Mouse (Mus musculus): ENCODE measurements around the gene Tubd1.

Gene Tubd1

GRCm38 (mm10) chr11:86584898-86585597 lies 40.3 kb downstream of the Tubd1 start:
- DNase-seq = no peak

- no peak for DNase-seq
Measured at GRCm38 (mm10) chr11:86585598-86585984, 40.8 kb downstream of the Tubd1 start.

- DNase-seq = no peak
Measured at GRCm38 (mm10) chr11:86586177-86586867, 41.5 kb downstream of the Tubd1 start.

GRCm38 (mm10) chr11:86586868-86587792 lies 42.3 kb downstream of the Tubd1 start:
- no peak for DNase-seq

- DNase-seq = no peak
Measured at GRCm38 (mm10) chr11:86587830-86588229, 43.0 kb downstream of the Tubd1 start.

- no peak for DNase-seq
Measured at GRCm38 (mm10) chr11:86588583-86589298, 44.0 kb downstream of the Tubd1 start.

GRCm38 (mm10) chr11:86590066-86590465 lies 45.3 kb downstream of the Tubd1 start:
- no peak for DNase-seq

GRCm38 (mm10) chr11:86590579-86590978 lies 45.8 kb downstream of the Tubd1 start:
- no peak for DNase-seq

GRCm38 (mm10) chr11:86591301-86591845 lies 46.6 kb downstream of the Tubd1 start:
- DNase-seq = no peak

- no peak for DNase-seq
Measured at GRCm38 (mm10) chr11:86591931-86592616, 47.3 kb downstream of the Tubd1 start.

- no peak for DNase-seq
Measured at GRCm38 (mm10) chr11:86592993-86593392, 48.2 kb downstream of the Tubd1 start.

GRCm38 (mm10) chr11:86593443-86593842 lies 48.7 kb downstream of the Tubd1 start:
- DNase-seq = no peak

- DNase-seq = no peak
Measured at GRCm38 (mm10) chr11:86594188-86594876, 49.5 kb downstream of the Tubd1 start.

GRCm38 (mm10) chr11:86595366-86595765 lies 50.6 kb downstream of the Tubd1 start:
- DNase-seq = no peak

GRCm38 (mm10) chr11:86596187-86596960 lies 51.6 kb downstream of the Tubd1 start:
- no peak for DNase-seq

GRCm38 (mm10) chr11:86596976-86597375 lies 52.2 kb downstream of the Tubd1 start:
- DNase-seq = no peak

GRCm38 (mm10) chr11:86598154-86598553 lies 53.4 kb downstream of the Tubd1 start:
- DNase-seq = no peak

GRCm38 (mm10) chr11:86598572-86598971 lies 53.8 kb downstream of the Tubd1 start:
- no peak for DNase-seq

GRCm38 (mm10) chr11:86599378-86600208 lies 54.8 kb downstream of the Tubd1 start:
- no peak for DNase-seq

- no peak for DNase-seq
Measured at GRCm38 (mm10) chr11:86600209-86600557, 55.4 kb downstream of the Tubd1 start.
